Mouse (Mus musculus): ENCODE data around the gene Col20a1. TPM values are rescaled to one million over a fixed set of nuclear protein-coding genes. Genes with fewer than 3 reads are reported as not detected.

Col20a1 gene
- polyA plus RNA-seq (2015; fragmentation: Nextera tagmentation; extraction: Ambion mirVana): 0.12 and 0.42 TPM in 2 replicates

GRCm38 (mm10) chr2:180986449-180986848 lies at the start of gene Col20a1:
TSS of gene Col20a1 (plus strand) at chr2:180986535.

GRCm38 (mm10) chr2:180954061-180955047 lies 32.0 kb upstream of the Col20a1 start, which contains the start of gene Nkain4:
TSS of gene Nkain4 (minus strand) at chr2:180954699.

DNA sequence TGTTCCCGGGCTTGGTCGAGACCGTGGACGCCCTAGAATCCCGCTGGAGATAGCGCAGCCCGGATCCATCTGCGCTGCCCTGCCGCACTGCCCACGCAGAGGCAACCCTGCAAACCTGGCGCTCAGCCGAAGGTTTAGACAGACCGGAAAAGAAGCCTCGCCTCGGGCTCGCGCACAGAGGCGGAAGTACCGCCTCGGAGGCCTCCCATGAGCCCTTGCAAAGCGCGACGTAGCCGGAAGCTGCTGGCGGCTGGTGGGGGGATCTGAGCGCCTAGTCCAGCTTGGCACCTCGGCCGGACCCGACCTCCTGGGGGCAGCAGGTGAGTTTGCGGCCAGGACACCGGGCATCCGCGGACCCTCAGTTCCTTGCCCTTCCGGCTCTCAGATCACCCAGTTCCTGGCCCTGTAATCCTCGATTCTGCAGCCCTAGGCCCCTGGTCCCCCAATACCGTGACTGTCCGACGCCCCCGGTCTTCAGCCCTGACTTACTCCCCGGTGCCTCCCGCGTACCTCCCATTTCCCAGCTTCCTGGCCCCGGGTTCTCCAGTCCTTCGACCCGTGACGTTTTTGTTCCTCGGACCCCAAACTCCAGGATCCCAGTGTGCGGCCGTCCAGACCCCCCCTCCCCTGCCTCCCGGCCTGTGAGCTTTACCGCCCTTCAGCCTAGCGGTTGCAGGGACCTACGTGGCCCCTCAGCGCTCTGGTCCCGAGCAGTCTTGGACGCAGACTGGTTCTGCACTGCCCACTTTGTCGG lies 19.1 kb upstream of the Col20a1 start, which contains the start of gene Arfgap1:
TSS of gene Arfgap1 (plus strand) at position 216 of the 754 bp plus-strand sequence.

GRCm38 (mm10) chr2:181043437-181043836 lies 57.1 kb downstream of the Col20a1 start, which contains the start of gene Chrna4:
TSS of gene Chrna4 (minus strand) at chr2:181043546.

Other genes starting within 250 kb of the Col20a1 start
- 0.76 and 0.84 TPM in 2 replicates for gene Bhlhe23, start 209.6 kb upstream of the Col20a1 start, polyA plus RNA-seq (2015; fragmentation: Nextera tagmentation; extraction: Ambion mirVana)
- gene Ythdf1, start 65.6 kb upstream of the Col20a1 start, polyA plus RNA-seq (2015; fragmentation: Nextera tagmentation; extraction: Ambion mirVana): 49.8 and 52.6 TPM in 2 replicates
- not detected in 2 replicates for gene Birc7, start 57.5 kb upstream of the Col20a1 start, polyA plus RNA-seq (2015; fragmentation: Nextera tagmentation; extraction: Ambion mirVana)
- gene Nkain4, start 31.8 kb upstream of the Col20a1 start, polyA plus RNA-seq (2015; fragmentation: Nextera tagmentation; extraction: Ambion mirVana): 129 and 136 TPM in 2 replicates
- 99.8 and 111 TPM in 2 replicates for gene Arfgap1, start 19.3 kb upstream of the Col20a1 start, polyA plus RNA-seq (2015; fragmentation: Nextera tagmentation; extraction: Ambion mirVana)
- gene Chrna4, start 57.0 kb downstream of the Col20a1 start, polyA plus RNA-seq (2015; fragmentation: Nextera tagmentation; extraction: Ambion mirVana): 51.0 and 55.6 TPM in 2 replicates
- 33.0 and 38.9 TPM in 2 replicates for gene Kcnq2, start 148.8 kb downstream of the Col20a1 start, polyA plus RNA-seq (2015; fragmentation: Nextera tagmentation; extraction: Ambion mirVana)
- 36.2 and 38.2 TPM in 2 replicates for gene Eef1a2, start 170.5 kb downstream of the Col20a1 start, polyA plus RNA-seq (2015; fragmentation: Nextera tagmentation; extraction: Ambion mirVana)
- 349 and 370 TPM in 2 replicates for gene Ppdpf, start 200.7 kb downstream of the Col20a1 start, polyA plus RNA-seq (2015; fragmentation: Nextera tagmentation; extraction: Ambion mirVana)
- not detected in 2 replicates for gene Ptk6, start 216.3 kb downstream of the Col20a1 start, polyA plus RNA-seq (2015; fragmentation: Nextera tagmentation; extraction: Ambion mirVana)
- gene Srms, start 226.7 kb downstream of the Col20a1 start, polyA plus RNA-seq (2015; fragmentation: Nextera tagmentation; extraction: Ambion mirVana): 0.11 and 0.19 TPM in 2 replicates
- gene Fndc11, start 233.5 kb downstream of the Col20a1 start, polyA plus RNA-seq (2015; fragmentation: Nextera tagmentation; extraction: Ambion mirVana): 0.22 TPM in 1 of 2 replicates, not detected in the other